In genomic region chr9:102625983-102626838, GRCm38 (mm10) we compare ENCODE assay signal across 8 mouse cellular contexts. TPM values are rescaled to one million over a fixed set of nuclear protein-coding genes. Genes with fewer than 3 reads are reported as not detected.
DNase-seq lines count a peak whose midpoint lies in the region; ATAC-seq and TF ChIP-seq lines count a peak whose summit lies in the region.

Gene Anapc13, plus strand, starts transcription at chr9:102626296.
Gene Cep63, minus strand, starts transcription at chr9:102626534.

- DNase-seq in c-Kit-positive CD71-positive TER-119-positive erythroid progenitor cells, embryonic 14.5 days (ENCODE audit: low spot score), result peak; percentile 97
- DNase-seq in heart, postnatal 10 days, result peak; percentile 98 to 99
- peak; percentile 93 for DNase-seq in large intestine, adult 2 months (ENCODE audit: low read depth, low spot score)
- peak; percentile 99 for DNase-seq in liver, postnatal 0 days
- DNase-seq in testis, postnatal 10 days (ENCODE audit: low spot score), result peak; percentile 99

- no peaks in the 10 kb centered on the region for H3K9me3 ChIP-seq in E14TG2a.4 (ENCODE audit: low read length)
- H3K9me3 ChIP-seq in forebrain, embryonic 12.5 days, result no peaks in the 10 kb centered on the region
- no peaks in the 10 kb centered on the region for H3K9me3 ChIP-seq in liver, postnatal 0 days (ENCODE audit: low read length)
- no peaks in the 10 kb centered on the region for H3K9me3 ChIP-seq in neural tube, embryonic 14.5 days (ENCODE audit: control insufficient read depth, low read length)

- peaks cover 45% of the 10 kb centered on the region for H3K4me1 ChIP-seq in E14TG2a.4 (replicated peaks; ENCODE audit: low read depth, low read length)
- peaks cover 17% of the 10 kb centered on the region for H3K4me1 ChIP-seq in forebrain, embryonic 12.5 days
- H3K4me1 ChIP-seq in liver, postnatal 0 days (ENCODE audit: insufficient read depth), result peaks cover 25% of the 10 kb centered on the region
- peaks cover 10% of the 10 kb centered on the region; the same call in 1 of the 2 replicates for H3K4me1 ChIP-seq in neural tube, embryonic 14.5 days (ENCODE audit: control insufficient read depth, insufficient read depth, low read length)

- no peak for TF ChIP-seq CTCF in E14TG2a.4 (conservative IDR thresholded peaks at IDR 0.05; ENCODE audit: low read length)
- TF ChIP-seq CTCF in liver, postnatal 0 days (IDR thresholded peaks at IDR 0.05; ENCODE audit: low read depth), result peak; percentile 20

- H3K27me3 ChIP-seq in E14TG2a.4 (ENCODE audit: insufficient read depth, low read length), result no peaks in the 10 kb centered on the region
- H3K27me3 ChIP-seq in forebrain, embryonic 12.5 days, result no peaks in the 10 kb centered on the region
- H3K27me3 ChIP-seq in liver, postnatal 0 days (ENCODE audit: insufficient read depth, low read length), result no peaks in the 10 kb centered on the region
- H3K27me3 ChIP-seq in neural tube, embryonic 14.5 days (ENCODE audit: control insufficient read depth, insufficient read depth, low read length), result no peaks in the 10 kb centered on the region

- intact Hi-C loops in heart, postnatal 10 days (cut with DNase I), result no loop called here

- WGBS in forebrain, embryonic 12.5 days, result under 1% methylated on average over 84 of the region's 84 CpGs
- WGBS in large intestine, adult 2 months, result under 1% methylated on average over 84 of the region's 84 CpGs
- WGBS in liver, postnatal 0 days (ENCODE audit: insufficient replicate concordance), result under 1% methylated on average over 72 of the region's 84 CpGs
- WGBS in neural tube, embryonic 14.5 days, result under 1% methylated on average over 84 of the region's 84 CpGs

- TF ChIP-seq EP300 in liver, postnatal 0 days (IDR thresholded peaks at IDR 0.05; ENCODE audit: low read depth), result peak; percentile 84

- peak within 1 kb of the TSS; percentile 96 for H3K9ac ChIP-seq in forebrain, embryonic 12.5 days
- H3K9ac ChIP-seq in liver, postnatal 0 days (replicated peaks), result peak within 1 kb of the TSS; percentile 90
- peak within 1 kb of the TSS; percentile 97 for H3K9ac ChIP-seq in neural tube, embryonic 14.5 days (replicated peaks; ENCODE audit: low read depth, low read length)

- H3K36me3 ChIP-seq in E14TG2a.4 (ENCODE audit: insufficient read depth, low read length), result peaks cover 19% of the 10 kb centered on the region
- peaks cover 4% of the 10 kb centered on the region; the same call in 1 of the 2 replicates for H3K36me3 ChIP-seq in forebrain, embryonic 12.5 days (replicated peaks)
- H3K36me3 ChIP-seq in liver, postnatal 0 days (replicated peaks; ENCODE audit: insufficient read depth, low read length), result 0 out of 2 replicates have a peak, but pooled peaks cover 4% of the 10 kb centered on the region
- H3K36me3 ChIP-seq in neural tube, embryonic 14.5 days (ENCODE audit: control insufficient read depth, insufficient read depth, low read length), result no peaks in the 10 kb centered on the region

- H3K27ac ChIP-seq in forebrain, embryonic 12.5 days, result peak within 1 kb of the TSS; percentile 98
- peak within 1 kb of the TSS; percentile 96 for H3K27ac ChIP-seq in liver, postnatal 0 days (ENCODE audit: low read depth)
- peak within 1 kb of the TSS; percentile 97 for H3K27ac ChIP-seq in neural tube, embryonic 14.5 days (ENCODE audit: low read depth, low read length)

- peak within 1 kb of the TSS; percentile 92 for H3K4me3 ChIP-seq in E14TG2a.4 (replicated peaks; ENCODE audit: low read length)
- H3K4me3 ChIP-seq in forebrain, embryonic 12.5 days (replicated peaks), result peak within 1 kb of the TSS; percentile 78
- H3K4me3 ChIP-seq in liver, postnatal 0 days (ENCODE audit: low read depth, low read length), result peak within 1 kb of the TSS; percentile 81
- peak within 1 kb of the TSS; percentile 92 for H3K4me3 ChIP-seq in neural tube, embryonic 14.5 days (ENCODE audit: low read depth, low read length)

- peak; percentile 95 for ATAC-seq in forebrain, embryonic 12.5 days (ENCODE audit: low FRiP score)
- peak; percentile 93 for ATAC-seq in liver, postnatal 0 days
- peak; percentile 95 for ATAC-seq in neural tube, embryonic 14.5 days (ENCODE audit: low read depth)

- H3K4me2 ChIP-seq in forebrain, embryonic 12.5 days, result peak within 1 kb of the TSS; percentile 68
- peak within 1 kb of the TSS; percentile 88 for H3K4me2 ChIP-seq in liver, postnatal 0 days (ENCODE audit: low read depth, low read length)
- H3K4me2 ChIP-seq in neural tube, embryonic 14.5 days (ENCODE audit: low read depth, low read length), result peak within 1 kb of the TSS; percentile 73

RNA-seq across cellular contexts. Expression of gene Anapc13, which starts in this region (rescaled TPM):
- polyA plus RNA-seq in forebrain, embryonic 12.5 days (2016; fragmentation: Nextera tagmentation; extraction: Ambion mirVana), result 183 and 199 TPM in 2 replicates
- total RNA-seq in heart, postnatal 10 days (2021), result 100 to 1,000 TPM; 305 TPM
- 76.6 and 80.1 TPM in 2 replicates for polyA plus RNA-seq in large intestine, adult 2 months (2012; rRNA removed)
- 123 and 126 TPM in 2 replicates for polyA plus RNA-seq in liver, postnatal 0 days (2015; fragmentation: Nextera tagmentation; extraction: Ambion mirVana)
- 132 and 160 TPM in 2 replicates for polyA plus RNA-seq in neural tube, embryonic 14.5 days (2014; fragmentation: Nextera tagmentation; extraction: Ambion mirVana)

RNA-seq across cellular contexts. Expression of gene Cep63, which starts in this region (rescaled TPM):
- polyA plus RNA-seq in forebrain, embryonic 12.5 days (2016; fragmentation: Nextera tagmentation; extraction: Ambion mirVana), result 61.7 and 66.1 TPM in 2 replicates
- 10 to 100 TPM; 34.3 to 36.1 TPM for total RNA-seq in heart, postnatal 10 days (2021)
- 1.8 and 2.7 TPM in 2 replicates for polyA plus RNA-seq in large intestine, adult 2 months (2012; rRNA removed)
- 15.5 and 16.6 TPM in 2 replicates for polyA plus RNA-seq in liver, postnatal 0 days (2015; fragmentation: Nextera tagmentation; extraction: Ambion mirVana)
- 33.4 and 37.4 TPM in 2 replicates for polyA plus RNA-seq in neural tube, embryonic 14.5 days (2014; fragmentation: Nextera tagmentation; extraction: Ambion mirVana)

Comparison
In these comparisons a context has a peak if more than half of its experiments do, and no peak if none do; other contexts are left out.
1. Peak in every context shown above with its lines: DNase-seq, ATAC-seq, H3K4me3 ChIP-seq and H3K27ac ChIP-seq.